Mouse (Mus musculus) thymus, adult 2 months (tissue): Measurements from ENCODE around the gene Maml2.

Experiments used
- CTCF ChIP-seq: fragments of 200-500 bp; IDR thresholded peaks from 2 replicates; pipeline ENCODE4 v1.5.1; 2012; ENCODE audit warnings: mild to moderate bottlenecking, control low read depth, low read length, moderate library complexity, borderline replicate concordance; ENCODE audit not compliant: control insufficient read depth, poor library complexity, insufficient read depth; ENCODE audit errors: extremely low read depth
- POLR2A ChIP-seq: fragments of 200-500 bp; IDR thresholded peaks from 2 replicates; pipeline ENCODE4 v1.6.1; 2012; ENCODE audit warnings: mild to moderate bottlenecking, low read length, control low read depth, moderate library complexity; ENCODE audit not compliant: control insufficient read depth, poor library complexity, insufficient read depth; ENCODE audit errors: extremely low read depth

DNA sequence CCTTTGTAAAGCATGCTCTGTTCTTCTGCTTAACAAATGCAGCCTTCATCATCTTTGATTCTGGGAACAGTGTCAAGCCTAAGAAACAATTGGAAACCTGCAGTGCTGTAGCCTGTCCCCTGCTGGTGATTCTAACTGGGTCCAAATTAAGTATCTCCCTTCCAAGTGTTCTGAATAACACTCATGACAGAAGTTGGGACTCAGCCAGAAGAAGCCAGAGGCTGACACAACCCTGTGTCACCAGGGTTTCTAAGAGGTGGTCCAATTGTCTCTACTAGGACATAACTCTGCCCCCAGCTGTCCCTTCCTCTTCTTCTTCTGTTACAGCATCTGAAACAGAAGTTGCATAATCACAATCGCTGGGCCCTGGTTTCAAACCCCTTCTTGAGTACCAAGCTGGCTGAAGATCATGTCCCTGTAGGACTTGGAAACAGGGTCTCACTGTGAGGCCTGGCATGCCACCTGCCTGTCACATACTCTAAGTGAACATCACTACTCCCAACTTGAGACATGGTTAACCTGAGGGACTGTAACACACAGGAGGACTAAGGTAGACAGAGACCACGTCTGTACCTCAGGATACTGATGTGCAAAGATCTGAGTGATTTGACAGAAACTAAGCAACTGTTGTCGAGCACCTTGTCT, 373.5 kb downstream of the Maml2 start:
- no peak for TF ChIP-seq POLR2A
- no peak for TF ChIP-seq CTCF
